Mouse (Mus musculus) liver, postnatal 0 days (tissue): ENCODE measurements at regions not wholly inside any gene's neighbourhood (a gene's known extent, or its start where the extent isn't known, plus 50 kb on each side); places are given as distances from the start of the nearest gene placed in this dataset.

Experiments used
- CTCF ChIP-seq: sonication (generic); IDR thresholded peaks from 2 replicates; pipeline ENCODE4 v1.5.1; 2016; ENCODE audit warnings: antibody characterized with exemption, low read depth
- EP300 ChIP-seq: IDR thresholded peaks from 2 replicates; pipeline ENCODE4 v1.6.1; 2016; ENCODE audit warnings: antibody characterized with exemption, low read depth, mild to moderate bottlenecking

GRCm38 (mm10) chr8:17596559-17596958 lies 1381.5 kb downstream of the Defb40 start:
- TF ChIP-seq CTCF (no peak), EP300 (no peak)
